Mouse (Mus musculus): ENCODE results near the gene Snd1.

Snd1 gene

DNA sequence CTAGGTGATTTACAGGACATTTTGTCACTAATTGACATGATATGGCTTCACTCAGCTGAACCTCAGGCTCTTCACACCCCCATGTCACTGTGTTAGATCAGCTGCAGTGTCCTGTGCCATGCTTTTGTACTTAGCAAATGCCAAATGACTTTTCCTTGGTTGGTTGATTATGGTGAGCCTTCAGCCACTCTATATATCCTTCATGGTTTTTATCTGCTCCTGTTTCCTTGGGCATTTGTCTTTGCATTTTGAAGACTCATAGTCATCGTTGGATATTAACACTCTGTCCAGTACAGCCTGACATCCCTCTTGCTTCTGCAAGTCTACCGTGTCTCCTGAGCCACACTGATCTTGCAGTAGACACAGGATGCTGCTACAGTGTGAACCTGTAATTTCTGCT, 384.2 kb downstream of the Snd1 start:
- no peak for DNase-seq (ENCODE audit: low read depth in 1 of 2, low spot score in 2 of 2)

DNA sequence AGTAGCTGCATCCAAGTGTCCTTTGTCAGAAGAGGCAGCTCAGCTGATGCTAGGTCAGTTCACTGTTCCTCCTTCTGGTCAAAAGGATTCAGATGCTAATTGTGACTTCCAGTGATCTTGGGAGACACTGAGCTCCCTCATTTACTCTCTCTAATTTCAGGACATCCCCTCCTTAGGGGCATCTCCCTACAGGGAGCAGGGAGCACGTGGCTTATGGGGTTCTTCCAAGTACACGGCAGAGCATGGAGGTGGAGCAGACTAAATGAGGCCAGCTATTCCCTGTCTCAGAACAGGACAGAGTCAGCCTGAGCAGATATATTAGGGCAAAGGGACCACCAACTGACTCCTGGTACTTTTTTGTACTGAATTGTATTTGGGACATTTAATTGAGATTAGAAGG, 385.5 kb downstream of the Snd1 start:
- no peak for DNase-seq (ENCODE audit: low read depth in 1 of 2, low spot score in 2 of 2)

DNA sequence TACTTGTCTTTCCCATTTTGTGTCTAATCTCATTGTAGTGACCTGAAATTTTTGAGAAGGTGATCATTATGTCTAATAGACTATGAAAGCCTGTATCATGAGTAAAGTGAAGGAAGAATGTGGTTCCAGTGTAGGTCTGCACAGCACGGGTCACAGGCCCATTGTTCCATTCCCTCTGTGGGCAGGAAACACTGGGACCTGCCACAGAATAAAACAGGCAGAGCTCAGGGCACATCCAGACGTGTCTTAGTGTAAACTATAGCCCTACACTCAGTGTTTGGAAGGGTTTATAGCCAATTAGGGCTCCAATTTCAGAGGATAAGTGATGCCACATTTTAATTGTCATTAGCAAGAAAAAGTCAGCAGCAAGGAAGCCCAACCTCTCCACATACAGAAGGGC, 386.0 kb downstream of the Snd1 start:
- DNase-seq (ENCODE audit: low read depth in 1 of 2, low spot score in 2 of 2) = no peak

DNA sequence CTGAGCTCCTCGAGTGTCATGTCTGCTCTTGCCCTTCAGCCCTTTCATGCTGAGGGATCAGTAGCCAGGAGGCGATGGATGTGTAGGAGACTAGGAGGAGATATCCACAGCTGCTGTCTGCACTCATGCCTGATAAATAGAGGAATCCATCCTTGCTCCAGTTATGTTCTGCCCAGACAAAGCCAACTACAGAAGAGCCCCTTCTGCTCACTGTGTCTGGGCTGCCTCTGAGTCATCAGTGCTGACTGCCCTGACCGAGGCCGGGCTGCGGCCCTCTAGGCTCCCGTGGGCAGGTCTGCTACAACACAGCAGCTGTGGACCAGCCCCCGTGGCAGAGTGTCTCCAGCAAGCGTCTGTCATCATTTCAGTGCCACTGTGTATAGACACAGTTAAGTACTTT, 387.4 kb downstream of the Snd1 start:
- DNase-seq (ENCODE audit: low read depth in 1 of 2, low spot score in 2 of 2) = no peak

DNA sequence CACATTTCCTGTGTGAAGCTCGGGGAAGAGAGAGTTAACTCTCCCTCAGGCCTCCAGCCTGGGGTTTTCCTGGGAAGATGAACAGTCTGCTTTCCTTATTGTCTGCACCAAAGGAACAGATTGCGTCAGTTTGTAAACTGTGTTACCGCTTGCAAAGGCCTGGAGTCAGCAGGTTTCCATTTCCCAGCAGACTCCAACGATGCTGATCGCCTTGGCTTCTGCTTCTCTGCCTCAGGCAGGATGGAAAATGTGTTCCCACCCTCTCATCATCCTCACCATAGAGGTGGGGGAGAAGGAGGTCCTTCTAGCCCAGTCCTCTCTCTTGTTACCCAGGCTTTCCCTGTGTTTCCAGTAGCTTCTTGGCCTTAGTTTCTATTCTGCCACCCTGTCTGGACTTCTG, 389.7 kb downstream of the Snd1 start:
- no peak for DNase-seq (ENCODE audit: low read depth in 1 of 2, low spot score in 2 of 2)

DNA sequence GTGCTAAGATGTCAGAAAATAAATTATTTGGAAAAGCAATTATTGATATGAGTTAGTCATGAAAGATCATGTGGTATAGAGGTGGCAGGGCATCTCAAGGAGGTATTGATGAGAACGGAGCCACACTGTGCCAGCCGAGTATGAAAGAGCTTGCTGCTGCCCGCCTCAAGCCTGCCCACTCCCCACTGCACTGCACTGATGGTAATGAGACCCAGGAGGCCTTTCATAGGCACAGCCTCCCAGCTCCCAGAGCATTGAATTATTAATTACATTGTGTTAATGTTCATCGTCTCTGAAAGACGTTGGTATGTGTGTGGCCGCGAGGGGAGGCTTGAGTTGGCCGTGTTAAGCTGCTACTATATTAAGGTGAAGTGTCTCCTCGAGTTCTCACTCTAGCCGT, 390.2 kb downstream of the Snd1 start:
- DNase-seq (ENCODE audit: low read depth in 1 of 2, low spot score in 2 of 2) = no peak

DNA sequence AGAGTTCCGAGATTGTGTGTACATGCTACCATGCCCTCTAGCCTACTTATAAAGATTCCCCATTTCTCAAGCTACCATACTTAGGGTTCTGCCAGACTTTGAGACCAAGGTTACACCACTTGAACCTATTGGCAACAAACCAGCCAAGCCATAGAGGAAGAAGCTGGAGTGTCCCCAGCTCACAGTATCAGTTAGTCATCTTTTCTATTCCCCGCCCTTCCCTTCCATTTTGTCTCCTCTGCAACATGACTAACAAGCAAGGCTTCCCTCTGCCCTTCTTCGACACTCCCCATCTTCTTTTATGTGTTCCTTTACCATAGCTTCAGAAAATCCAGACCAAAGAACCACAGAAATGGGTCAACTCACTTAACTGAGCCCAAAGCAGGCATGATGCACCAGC, 391.3 kb downstream of the Snd1 start:
- DNase-seq (ENCODE audit: low read depth in 1 of 2, low spot score in 2 of 2) = no peak

DNA sequence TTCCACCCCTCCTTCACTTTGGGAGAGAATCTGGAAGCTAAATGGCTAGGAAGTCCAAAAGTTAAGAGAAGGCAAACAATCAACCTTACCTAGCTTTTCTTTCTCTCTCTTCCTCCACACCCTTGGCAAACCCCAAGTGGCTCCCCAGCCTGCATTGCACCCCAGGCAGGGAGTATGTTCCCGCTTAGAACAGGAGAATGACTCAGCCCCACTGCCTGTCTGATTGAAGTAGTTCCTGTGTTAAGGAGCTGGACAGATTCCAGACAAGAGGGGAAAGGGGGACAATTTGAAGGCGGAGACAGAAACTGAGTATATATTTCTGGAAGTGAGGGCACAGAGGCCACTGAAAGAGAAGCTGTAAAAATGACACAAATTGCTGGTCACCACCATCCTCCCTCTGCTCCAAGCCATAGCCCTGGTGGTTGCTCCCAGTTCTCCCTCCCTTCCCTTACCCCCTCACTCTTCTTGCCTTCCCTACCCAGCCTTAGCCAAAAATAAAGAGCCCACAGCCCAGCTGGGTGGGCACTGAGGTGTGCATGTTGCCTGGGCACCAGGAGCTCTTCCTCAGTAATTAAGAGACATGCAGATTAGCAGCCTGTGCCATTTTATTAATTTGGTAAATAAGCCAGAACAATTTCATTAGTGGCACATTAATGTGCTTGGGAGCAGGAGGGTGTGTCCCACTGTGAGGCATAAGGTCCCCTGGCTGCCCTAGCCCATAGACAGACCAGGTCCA, 392.7 kb downstream of the Snd1 start:
- no peak for DNase-seq (ENCODE audit: low read depth in 1 of 2, low spot score in 2 of 2)

DNA sequence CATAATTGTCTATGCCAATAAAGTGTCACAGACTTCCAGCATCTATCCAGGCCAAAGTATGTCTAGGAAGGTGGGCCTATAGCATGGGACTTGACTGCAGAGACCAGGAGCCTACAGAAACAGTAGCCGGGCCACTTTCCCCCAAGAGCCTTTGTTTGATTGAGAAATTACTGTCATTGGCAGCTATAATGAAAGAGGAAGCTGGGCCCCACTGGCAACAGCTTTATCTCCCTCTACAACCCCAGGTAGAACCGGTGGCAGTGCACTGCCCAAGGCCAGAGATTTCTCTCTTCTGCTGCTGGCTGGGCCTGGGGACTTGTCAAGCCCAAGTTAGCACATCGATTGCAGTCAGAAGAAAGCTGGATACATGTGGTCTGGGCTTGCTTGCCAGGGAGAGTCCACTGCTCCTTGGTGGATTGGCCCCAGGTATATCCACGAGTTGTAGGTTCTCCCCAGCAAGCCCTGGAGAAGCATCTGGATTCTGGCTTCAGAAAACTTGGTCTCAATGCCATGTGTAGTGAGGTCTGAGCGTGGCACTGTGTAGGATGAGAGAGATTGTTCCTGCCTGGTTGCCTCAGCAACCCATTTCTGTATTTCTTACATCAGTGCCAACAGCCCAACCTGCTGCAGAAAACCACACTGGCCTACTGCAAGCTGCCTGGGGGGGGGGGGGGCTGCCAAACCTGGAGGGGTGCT, 396.9 kb downstream of the Snd1 start:
- DNase-seq (ENCODE audit: low read depth in 1 of 2, low spot score in 2 of 2) = no peak

DNA sequence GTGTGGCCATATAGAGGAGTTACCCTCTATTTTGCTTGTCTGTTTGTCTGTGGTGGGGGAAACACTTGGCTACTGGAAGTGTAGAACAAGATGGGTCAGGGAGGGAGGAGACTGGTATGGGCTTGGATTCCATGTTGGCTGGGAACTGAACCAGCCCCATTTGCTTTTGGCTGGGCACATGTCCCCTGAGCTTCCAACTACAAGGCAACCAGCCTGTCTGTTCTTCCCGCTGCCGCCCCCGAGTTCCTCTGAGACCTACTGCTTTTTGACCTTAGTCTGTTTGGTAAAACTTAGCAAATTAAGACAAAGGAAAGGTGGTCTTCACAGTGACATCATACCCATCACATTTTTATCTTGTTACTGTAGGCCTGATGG, 397.5 kb downstream of the Snd1 start:
- DNase-seq (ENCODE audit: low read depth in 1 of 2, low spot score in 2 of 2) = no peak

DNA sequence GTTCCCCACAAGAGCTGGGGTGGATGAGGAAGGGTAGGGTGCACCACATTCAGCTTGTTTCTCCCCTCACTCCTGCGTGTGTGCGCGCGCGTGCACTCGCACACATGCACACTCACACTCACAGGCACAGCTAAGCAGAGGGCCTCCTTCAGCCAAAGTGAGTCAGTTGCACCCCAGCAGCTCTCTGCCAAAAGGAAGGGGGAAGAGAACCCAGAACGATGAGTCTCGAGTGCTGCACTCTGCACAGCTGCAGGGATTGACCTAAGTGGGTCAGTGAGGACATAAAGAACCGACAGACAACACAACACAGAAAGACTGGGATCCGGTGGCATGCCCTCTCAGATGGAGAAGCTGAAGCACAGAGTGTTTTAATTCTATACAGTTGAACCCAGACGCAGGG, 399.1 kb downstream of the Snd1 start:
- no peak for DNase-seq (ENCODE audit: low read depth in 1 of 2, low spot score in 2 of 2)

DNA sequence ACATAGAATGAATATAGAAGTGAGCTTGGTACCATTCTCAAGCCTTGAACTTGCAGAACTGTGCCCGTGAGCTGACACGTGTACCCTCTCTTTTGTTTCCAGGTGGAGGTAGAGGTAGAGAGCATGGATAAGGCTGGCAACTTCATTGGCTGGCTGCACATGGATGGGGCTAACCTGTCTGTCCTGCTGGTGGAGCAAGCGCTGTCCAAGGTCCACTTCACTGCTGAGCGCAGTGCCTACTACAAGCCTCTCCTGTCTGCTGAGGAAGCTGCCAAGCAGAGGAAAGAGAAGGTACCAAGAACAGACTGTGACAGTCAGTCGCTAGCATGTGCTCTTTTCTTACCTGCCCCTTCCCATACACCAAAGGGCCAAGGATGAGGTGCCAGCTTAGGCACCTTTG, 399.8 kb downstream of the Snd1 start:
- no peak for DNase-seq (ENCODE audit: low read depth in 1 of 2, low spot score in 2 of 2)

DNA sequence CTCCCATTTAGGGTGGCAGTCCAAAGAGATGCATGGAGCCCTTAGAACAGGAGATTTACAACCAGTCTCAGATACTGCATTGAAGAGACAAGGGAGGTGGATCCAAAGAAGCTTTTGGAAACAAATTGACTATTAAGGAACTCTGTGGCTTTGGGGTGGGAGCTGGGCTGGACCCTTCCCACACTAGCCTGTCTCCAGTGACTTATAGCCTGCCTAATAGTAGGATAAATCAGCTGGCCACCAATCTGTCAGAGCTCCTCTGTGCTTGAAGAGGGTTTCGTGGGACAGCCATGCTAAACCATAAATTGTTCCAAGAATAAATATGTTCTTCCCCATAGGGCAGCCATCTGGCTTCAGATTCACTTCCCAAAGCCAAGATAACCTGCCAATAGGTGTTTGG, 400.4 kb downstream of the Snd1 start:
- no peak for DNase-seq (ENCODE audit: low read depth in 1 of 2, low spot score in 2 of 2)

DNA sequence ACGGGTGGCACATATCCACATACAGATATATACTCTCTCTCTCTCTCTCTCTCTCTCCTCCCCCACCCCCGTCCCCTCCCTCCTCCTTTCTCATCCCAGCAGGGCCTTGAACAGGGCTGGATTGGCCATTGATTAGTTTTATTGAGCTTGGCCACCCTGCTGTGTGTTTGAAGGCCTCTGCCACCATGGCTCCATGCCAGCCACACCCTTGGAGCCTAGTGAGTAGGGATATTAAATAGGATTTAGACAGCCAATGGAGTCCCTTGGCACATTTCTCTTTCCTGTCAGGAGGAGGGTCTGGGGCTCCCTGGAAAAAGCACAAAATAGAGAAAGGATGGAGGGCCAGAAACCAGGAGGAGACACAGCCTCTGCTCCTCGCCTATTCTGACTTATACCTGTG, 401.6 kb downstream of the Snd1 start:
- DNase-seq (ENCODE audit: low read depth in 1 of 2, low spot score in 2 of 2) = no peak

DNA sequence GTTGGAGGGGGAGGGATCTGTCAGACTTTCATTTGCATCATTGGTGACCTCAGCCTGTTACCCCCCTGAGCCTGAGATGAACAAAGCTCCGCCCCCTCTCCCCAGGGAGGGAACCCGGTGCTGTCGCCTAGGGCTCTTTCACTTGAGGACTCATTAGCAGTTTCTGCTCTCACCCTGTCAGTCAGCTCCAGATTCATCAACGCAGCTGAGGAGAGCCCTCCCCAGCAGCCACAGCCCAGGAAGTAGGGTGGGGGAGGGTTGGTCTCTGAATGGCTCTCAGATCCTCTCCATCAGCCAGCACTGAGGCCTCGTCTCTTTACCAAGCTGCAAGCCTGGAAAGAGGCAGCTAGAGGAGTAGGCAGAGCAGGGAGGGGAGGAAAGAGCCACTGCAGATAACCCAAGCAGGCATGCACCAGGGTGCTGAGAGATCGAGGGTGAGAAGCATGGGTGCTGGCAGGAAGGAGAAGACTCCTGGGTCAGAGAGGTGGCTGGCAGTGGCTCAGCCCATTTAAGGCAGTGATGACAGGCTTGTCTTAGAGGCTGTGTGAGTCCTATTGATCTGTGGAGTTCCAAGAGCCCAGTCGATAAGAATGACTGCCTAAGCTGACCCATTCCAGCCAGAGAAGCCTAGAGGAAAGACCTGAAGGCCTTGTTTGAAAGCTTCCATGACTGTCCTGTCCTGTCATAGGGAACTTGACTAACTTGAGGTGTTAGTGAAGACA, 403.2 kb downstream of the Snd1 start:
- no peak for DNase-seq (ENCODE audit: low read depth in 1 of 2, low spot score in 2 of 2)

DNA sequence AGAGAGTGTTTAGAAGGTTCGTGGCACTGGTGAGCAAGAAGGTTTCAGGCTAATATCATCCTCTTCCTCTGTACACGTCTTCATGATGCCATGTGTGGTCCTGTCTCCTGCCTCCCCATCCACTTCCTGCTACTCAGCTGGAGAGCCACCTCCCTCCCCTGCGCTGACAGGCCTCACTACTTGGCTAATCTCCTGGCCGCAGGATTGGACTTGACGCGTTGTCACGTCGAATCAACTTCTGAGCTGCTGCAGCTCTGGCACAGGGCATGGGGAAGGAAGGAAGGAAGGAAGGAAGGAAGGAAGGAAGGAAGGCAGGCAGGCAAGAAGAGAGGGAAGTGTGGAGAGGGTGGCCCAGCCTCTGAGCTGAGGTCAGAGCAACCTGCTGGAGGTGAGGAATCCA, 404.4 kb downstream of the Snd1 start:
- DNase-seq (ENCODE audit: low read depth in 1 of 2, low spot score in 2 of 2) = no peak

DNA sequence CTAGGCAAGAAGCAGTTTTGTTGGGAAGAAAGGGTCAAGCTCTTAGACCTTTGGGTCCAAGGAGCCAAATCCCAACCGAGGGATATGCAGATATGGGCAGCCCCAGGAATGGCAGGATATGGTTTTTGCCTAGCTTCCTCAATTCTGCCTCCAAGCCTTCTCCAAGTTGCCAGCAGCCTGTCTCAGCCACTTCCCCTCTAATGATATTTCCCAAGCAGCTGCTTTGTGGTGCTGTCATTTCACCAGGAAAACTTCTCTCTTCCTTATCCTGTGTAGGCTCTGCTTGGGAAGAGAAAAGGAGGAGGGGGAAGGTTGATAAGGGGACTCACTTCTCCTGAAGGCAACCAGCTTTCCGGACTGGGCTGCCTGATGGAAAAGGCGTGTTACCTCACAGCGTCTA, 406.0 kb downstream of the Snd1 start:
- DNase-seq (ENCODE audit: low read depth in 1 of 2, low spot score in 2 of 2) = no peak

DNA sequence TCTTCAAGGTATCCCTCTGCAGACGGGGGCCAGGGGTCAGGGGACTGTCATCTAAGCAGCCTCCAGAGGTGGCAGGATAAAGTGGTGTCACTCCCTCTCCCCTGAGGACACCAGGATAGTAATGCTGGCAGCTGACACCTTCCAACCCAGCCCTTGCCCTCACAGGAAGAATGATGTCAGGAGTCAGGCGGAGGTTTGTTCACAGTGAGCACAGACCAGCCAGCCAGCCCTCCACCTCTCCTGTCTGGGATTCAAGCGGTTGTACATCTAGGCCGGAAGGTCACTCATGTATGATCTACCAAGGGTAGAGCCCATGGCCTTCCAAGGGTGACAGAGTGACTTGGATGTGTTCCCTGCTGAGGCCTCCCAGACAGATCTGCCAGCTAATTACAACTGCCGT, 408.6 kb downstream of the Snd1 start:
- no peak for DNase-seq (ENCODE audit: low read depth in 1 of 2, low spot score in 2 of 2)

DNA sequence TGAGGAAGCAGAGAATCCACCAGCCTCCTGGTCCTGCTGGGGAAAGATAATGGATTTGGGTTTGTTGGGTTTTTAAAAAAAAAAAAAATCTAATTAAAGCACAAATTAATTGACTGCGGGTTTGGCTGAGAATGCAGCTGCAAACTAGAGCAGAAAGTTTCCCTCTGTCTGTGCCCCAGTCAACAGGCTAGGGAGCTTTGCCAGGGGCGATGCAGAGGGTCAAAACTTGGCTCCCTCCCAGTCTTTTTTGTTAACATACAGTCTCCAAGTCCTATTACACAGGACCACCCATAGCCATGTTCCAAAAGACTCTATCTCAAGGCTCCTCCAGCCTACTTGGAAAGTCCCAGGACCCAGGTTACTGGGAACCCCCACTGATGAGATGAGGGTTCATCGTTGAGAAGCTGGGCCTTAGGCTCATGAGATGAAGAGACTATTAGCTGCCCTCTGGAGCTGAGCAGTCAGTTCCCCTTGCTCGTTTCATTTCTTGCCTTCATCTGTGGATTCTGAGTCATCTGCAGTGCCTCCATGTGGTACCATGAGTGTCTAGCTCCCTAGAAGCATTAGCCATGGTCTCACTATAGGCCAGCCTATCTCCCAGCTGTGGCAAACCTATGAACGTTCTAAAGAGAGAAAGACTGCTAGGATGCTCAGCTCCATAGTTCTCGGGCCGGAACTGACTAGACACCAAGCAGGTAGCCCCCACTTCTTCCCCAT, 411.9 kb downstream of the Snd1 start:
- DNase-seq (ENCODE audit: low read depth in 1 of 2, low spot score in 2 of 2) = no peak

DNA sequence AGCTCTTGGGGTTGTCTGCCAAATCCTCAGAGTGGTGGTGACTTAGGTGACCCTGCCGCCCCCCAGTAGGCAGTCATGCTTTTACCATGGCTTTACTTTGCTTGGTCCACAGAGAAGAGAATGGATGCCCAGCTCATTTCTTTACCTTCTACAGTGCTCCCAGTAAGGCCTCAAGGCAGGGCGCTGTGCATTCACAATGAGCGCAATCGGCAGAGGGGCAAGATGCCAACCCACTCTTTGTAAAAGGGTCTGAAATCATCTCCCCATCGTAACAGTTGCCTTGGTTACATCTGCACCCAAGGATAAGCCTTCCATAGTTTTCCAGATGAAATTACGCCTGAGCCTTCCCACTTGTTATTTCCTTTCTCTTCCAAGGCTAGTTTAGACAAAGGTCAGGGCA, 415.5 kb downstream of the Snd1 start:
- no peak for DNase-seq (ENCODE audit: low read depth in 1 of 2, low spot score in 2 of 2)

DNA sequence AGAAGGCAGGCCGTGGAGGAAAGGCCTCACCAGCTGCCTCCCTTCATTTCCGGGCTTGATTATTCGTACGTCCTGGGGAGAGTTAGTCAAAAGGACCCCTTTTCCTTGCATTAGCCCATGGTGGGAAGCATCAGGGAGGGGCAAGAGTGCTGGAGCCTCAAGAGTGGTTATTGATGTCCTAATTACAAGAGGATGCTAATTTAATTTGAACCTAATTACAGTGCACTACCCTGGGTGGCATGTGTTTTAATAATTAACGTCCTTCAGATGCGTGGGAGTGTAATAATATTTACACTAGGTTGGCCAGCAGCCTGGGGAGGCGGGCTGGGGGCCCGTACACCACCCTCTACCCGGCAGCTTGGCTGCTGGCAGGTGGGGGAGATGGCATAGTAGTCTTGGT, 416.5 kb downstream of the Snd1 start:
- DNase-seq (ENCODE audit: low read depth in 1 of 2, low spot score in 2 of 2) = no peak

DNA sequence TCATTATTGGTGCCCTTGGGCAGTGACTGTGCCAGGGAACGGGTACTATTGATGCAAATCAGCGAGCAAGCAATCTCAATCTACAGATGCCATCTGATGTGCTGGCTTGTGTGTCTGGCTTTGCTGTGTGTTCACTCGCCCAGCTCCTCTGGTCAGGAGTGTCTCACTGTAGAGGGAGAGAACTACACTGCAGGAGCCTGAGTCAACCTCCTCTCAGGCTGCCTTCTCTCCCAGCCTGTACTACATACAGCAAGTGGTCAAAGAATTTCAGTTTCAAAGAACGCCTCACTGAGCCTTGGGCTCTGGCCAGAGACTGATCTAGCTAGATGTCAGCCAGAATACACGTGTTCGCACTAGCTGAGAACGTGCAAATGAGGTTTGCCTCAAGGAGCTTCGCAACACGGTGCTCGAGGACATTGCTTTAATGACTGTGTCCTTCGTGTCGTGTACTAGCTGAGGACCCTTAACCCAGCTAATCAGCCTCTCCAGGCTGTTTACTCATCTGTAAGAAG, 420.1 kb downstream of the Snd1 start:
- no peak for DNase-seq (ENCODE audit: low read depth in 1 of 2, low spot score in 2 of 2)
